Mouse (Mus musculus) C2C12 (cell line): ENCODE results near the gene Bpifa6.

ENCODE experiments used
- CEBPB ChIP-seq: IDR thresholded peaks from one replicate; pipeline ENCODE4 v1.6.1; 2011; ENCODE audit warnings: low read depth, mild to moderate bottlenecking, control low read depth, moderate library complexity
- CTCF ChIP-seq: IDR thresholded peaks from one replicate; pipeline ENCODE4 v1.5.1; 2011; ENCODE audit not compliant: control insufficient read depth, insufficient read depth, insufficient read length
- FOSL1 ChIP-seq: IDR thresholded peaks from one replicate; pipeline ENCODE4 v1.8.0; 2011; ENCODE audit warnings: mild to moderate bottlenecking, low read length; ENCODE audit not compliant: poor library complexity, insufficient read depth, severe bottlenecking
- MAX ChIP-seq: IDR thresholded peaks from one replicate; pipeline ENCODE4 v1.6.1; 2011; ENCODE audit warnings: mild to moderate bottlenecking, control low read depth
- MYOD1 ChIP-seq: IDR thresholded peaks from one replicate; pipeline ENCODE4 v1.6.1; 2011; ENCODE audit warnings: low read depth; ENCODE audit not compliant: control insufficient read depth, insufficient read length

GRCm38 (mm10) chr2:153963334-153963733, 11.4 kb upstream of the Bpifa6 start:
- no peak for TF ChIP-seq CTCF
- no peak for TF ChIP-seq MYOD1
- TF ChIP-seq MAX = no peak
- no peak for TF ChIP-seq FOSL1
- no peak for TF ChIP-seq CEBPB
